Mouse (Mus musculus) CD4-positive, CD25-positive, alpha-beta regulatory T cell, adult 2 months (primary cell): ENCODE data around the gene Drg1.
"Not testable (repeated sequence)": the region's sequence is repeated elsewhere in the genome, so short reads cannot be mapped to it uniquely, and the experiment has no call there.

Experiments used
- DNase-seq: peaks from one replicate; pipeline ENCODE4 v3.0.0-alpha.2; 2012; ENCODE audit warnings: low read depth, low spot score

Gene Drg1

DNA sequence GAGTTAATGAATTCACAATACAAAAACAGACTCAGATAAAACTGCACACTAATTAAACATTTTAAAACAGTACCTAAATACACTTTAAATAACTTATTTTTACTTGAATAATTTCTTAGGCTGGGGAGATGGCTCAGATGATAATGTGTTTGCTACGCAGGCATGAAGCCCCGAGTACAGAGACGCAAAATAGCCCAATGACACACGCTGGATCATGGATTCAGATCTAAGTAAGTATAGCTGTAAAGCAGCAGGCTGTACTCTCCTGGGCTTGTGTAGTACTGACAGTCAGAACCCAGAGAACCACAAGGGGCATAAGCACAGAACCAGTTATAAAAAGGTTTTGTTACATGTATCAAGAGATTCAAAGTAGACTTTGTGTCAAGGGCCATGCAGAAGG, 99.1 kb downstream of the Drg1 start:
- DNase-seq, result not testable (repeated sequence)

DNA sequence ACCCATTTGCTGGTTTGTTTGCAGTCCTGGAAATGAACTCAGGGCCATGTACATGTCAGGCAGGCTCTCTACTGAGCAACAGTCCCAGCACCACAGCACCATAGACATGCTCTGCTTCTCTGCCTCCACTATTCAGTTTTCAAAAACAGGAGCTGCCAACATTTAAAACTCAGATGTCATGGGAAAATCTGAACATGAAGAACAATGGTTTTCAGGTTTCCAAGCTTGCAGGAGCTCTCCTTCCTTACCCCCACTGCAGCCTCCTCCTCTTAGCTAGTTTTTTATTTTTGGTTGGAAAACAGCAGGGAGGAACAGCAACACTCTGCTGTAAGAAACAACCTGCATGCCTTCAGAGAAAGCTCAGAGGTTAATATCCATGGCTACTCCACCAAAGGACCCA, 99.9 kb downstream of the Drg1 start:
- DNase-seq, result not testable (repeated sequence)

DNA sequence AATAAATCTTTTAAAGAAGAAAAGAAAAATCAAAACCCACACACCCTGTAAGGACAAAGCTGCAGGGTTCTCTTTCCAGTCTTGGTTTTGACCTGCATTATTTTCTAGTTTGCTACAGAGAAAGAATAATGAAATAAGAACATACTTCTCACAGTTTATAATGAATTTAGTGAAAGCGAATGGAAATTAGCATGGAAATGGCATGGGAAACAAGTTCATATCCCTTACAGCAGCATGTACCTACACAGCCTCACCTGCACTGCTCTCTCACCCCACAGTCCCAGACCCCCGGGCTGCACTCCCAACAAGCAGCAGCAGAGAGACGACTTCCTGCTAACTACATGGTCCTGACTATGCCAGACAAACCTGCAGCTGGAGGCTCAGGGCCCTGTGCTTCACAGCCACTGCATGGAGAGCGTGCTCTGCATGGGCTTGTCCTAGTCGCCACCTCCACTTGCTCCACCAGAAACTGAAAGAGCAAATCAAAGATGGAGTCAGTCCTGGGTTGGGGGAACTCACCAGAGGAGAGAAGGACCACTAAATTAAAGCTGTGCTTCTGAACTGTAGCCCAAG, 100.9 kb downstream of the Drg1 start:
- peak; percentile 35 for DNase-seq

DNA sequence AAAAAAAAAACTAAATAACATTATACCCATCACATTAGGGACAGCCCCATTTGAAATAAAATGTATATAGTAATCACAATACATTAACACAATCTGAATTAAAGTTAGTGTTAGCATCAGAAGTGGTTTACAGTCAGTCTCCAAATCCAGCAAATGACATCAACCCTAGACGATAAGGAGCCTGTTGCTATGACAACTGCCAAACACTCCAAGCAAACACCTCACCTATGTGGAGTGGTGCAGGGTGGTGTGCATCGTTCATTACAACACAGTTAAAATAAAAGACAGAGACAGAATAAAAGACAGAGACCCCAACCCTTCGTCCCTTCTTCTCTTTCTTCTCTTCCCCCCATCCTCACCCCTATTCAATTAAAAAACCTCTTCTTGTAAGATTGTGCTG, 102.6 kb downstream of the Drg1 start:
- DNase-seq, result peak; percentile 30

DNA sequence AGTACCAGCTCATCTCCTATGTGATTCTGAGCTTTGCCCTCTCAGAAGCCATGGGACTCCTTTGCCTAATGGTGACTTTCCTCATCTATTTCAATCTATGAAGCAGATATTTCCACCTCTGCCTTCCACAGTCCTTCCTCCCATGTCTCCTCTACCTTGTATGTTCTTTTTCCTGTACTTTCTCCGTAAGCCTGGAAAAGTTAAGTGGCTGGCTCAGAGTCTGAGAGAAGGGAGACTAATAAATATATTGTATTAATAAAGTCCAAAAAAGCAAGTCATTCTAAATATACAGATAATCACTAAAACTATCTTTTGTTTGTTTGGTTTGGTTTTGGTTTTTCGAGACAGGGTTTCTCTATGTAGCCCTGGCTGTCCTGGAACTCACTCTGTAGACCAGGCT, 103.1 kb downstream of the Drg1 start:
- peak; percentile 24 for DNase-seq

DNA sequence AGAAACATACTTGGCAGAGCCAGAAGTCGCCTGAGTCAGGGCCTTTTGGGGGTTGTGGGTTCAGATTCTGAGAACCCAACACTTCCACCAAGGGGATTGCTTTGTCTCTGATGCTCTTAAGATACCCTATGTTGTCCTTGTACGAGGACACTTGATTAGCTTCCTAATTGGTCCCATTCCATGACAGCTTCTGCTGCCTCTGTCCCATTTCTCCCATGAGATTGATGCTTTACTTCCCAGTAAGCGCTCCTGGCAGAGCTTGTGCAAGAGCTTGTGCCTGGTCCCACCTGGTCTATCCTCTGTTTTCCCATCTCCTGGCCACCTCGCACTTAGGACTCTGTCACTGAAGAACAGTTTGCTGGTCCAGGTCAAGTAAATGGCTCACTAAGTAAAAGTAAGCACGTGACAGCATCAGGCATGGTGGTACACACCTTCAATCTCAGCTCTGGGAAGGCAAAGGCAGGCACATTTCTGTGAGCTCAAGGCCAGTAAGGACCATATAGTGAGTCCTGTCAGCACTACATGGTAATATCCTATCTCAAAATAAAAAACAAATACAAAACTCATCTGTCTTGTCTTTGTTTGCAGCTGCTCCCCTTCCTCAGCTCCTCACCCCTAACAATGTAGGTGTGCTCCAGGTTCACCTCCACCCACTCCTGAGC, 103.8 kb downstream of the Drg1 start:
- DNase-seq, result peak; percentile 33

DNA sequence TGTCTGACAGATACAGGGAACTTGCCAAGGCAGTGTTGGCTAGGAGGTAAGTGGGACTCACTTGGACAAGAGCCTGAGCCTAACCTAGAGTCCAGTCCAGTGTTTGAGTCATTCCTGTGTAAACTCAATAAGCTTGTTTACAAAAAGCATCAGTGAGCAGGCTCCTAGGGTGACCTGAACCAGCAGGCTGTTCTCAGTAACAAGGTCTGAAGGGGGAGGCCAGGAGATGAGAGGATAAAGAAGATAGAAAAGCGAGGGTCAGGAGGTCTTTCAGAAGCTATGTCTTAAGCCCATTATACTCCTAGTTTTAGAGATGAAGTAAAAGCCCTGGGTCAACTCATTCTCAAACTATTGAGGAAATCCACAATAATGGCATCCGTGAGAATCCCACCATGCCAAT, 104.8 kb downstream of the Drg1 start:
- DNase-seq, result peak; percentile 28

DNA sequence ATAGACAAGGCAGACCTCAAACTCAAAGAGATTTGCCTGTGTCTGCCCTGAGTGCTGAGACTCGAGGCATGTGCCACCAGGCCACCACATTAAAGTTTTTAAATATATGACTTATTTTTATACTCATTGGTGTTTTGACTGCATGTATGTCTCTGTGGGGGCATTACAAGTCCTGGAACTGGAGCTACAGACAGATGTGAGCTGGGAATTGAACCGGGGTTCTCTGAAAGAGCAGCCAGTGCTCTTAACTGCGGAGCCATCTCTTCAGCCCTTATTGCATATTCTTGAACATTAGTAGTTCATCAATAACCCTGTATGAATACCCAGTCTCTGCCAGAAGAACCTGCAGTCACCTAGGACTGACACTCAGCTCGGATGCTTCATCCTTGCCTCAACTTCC, 107.4 kb downstream of the Drg1 start:
- DNase-seq, result not testable (repeated sequence)

DNA sequence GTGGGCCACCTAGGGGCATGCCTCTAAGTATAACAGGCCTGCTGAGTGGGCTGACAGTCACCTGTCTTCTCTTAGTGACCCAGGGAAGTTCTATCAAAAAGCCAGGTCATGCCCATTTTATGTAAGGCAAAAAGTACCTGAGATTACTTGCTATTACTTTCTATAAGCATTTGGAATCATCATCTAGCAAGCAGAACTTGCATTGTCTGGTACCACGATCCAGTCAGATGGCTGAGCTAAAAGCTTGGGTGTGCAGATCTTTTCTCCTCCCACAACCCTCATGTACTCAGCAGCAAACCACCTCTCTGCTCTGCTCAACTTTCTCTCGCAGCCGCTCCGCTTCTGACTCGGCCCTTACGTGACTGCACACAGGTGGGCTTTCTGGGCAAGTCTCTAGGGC, 108.2 kb downstream of the Drg1 start:
- DNase-seq, result peak; percentile 35

DNA sequence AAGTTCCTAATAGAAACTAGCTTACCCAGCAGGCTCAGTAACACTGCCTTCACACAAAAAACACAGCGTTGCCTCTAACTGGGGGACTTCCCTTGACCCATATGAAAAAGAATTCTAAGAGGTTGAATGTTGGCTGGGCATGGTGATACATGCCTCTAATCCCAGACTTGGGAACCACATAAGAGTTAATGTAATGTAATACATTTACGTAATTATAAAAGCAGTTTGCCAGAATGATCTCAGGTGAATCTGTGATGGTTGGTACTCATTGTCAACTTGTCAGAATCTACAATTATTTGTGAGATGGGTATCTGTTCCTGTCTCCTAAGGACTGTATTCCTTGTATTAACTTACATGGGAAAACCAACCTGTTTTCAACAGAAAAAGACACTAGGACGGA, 109.2 kb downstream of the Drg1 start:
- DNase-seq, result not testable (repeated sequence)

DNA sequence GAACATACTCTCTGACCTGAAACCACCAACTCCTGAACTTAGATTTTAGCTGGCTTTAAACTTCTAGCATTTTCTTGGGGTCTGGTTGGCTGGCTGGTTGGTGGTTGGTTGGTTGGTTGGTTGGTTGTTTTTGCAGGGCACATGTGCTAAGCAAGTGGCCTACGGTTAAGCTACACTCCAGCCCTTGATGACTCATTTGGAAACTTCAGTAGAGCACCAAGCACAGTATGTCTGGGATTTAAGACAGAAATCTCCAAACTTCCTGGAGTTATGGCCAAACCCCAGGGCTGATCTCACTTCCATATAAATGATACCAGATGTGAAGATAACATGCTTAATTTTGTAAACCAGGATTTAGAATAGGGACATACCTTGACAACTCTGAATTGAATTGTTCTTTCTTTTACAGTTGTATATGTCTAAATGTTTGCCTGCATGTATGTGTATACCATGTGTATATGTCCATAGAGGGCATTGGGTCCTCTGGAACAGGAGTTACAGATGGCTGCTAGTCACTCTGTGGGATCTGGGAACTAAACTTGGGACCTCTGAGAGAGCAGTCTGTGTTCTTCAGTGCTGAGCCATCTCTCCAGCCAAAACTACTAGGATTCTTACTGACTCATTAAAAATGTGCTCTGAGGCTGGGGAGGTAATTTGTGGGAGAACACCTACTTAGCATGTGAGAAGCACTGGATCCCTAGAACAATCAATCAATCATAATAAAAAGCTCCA, 112.4 kb downstream of the Drg1 start:
- DNase-seq, result peak; percentile 36

DNA sequence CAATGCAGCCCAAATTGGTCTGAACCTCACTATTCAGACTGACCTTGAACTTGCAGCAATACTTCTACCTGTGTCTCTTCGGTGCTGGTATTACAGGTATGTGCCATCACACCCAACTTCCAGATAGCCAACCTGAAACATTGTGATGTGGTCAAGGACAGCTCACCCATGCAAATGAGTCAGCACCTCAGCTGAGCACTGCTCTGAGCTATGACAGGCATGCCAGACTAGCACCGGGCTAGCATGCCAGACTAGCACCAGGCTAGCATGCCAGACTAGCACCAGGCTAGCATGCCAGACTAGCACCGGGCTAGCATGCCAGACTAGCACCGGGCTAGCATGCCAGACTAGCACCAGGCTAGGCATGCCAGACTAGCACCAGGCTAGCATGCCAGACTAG, 114.9 kb downstream of the Drg1 start:
- DNase-seq, result peak; percentile 20

DNA sequence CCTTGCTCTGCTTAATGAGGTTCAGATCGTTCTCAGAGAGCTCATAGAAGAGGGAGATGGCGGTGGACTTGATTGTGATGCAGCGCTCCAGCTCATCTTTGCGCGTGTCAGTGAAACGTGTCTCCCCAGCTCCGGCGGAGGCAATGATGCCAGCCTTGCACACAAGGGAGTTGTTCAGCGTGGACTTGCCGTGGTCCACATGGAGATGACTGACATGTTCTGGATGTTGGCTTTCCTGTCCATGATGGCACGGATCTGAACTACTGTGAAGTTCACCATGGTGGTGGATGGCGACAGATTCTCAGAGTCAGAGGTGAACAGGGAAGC, 115.6 kb downstream of the Drg1 start:
- DNase-seq, result not testable (repeated sequence)

DNA sequence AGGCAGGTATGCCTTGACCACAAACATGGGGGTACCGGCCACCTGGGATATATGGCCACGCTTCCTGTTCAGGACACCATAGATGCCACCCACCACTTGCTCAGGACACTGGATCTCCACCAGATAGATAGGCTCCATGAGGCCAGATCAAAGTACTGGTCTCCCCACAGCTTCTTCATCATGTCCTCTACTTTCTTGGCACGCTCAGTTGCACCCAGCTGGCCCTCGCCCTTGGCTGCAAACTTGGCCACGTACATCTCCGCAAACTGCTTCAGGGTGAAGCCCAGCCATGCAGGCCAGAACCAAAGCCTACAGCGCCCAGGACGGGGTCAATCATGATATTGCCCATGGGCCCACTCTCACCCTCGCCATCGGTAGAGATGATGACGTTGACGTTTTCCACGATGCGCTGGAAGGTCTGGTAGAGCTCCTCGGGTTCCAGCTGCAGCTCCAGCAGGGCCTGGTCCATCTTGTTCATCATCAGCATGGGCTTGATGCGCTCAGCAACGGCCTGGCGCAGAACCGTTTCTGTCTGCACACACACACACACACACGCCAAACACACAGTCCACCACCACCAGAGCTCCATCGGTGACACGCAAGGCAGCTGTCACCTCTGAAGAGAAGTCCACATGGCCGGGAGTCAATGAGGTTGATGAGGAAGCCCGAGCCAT, 116.1 kb downstream of the Drg1 start:
- peak; percentile 22 for DNase-seq

DNA sequence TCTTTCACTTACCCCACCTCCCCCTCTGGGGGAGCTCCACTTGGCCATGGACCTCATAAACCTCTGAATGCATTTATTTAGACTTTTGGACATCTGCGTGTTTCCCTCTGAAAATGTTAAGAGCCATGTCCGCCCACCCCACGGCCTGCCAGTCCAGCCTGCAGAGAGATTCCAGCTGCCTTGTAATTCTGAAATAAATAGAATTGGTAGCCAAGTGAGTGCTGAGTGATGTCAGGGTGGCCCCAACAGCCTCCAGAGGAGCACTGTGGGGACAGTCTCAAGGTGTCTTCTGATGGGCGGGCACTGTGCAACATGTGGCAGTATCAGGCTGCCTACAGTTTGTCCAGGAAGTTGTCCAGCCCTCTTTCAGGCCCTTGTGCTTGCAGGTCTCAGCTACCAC, 116.7 kb downstream of the Drg1 start:
- DNase-seq, result not testable (repeated sequence)

DNA sequence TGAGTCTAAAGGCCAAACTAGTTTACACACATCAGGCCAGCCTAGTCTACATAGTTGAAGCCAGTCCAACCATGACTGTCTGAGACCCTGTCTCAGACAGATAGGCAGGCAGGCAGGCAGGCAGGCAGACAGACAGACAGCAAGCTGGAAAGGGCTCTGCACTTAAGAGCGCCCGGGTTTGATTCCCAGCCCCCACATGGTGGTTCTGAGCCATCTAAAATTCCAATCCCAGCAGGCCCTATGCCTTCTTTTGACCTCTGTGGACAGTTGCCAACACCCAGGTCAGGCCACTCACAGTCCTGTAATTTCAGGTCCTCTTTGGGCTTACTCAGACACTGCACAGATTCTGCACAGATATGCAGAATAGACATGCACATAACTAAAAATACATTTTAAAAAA, 119.4 kb downstream of the Drg1 start:
- DNase-seq, result not testable (repeated sequence)

DNA sequence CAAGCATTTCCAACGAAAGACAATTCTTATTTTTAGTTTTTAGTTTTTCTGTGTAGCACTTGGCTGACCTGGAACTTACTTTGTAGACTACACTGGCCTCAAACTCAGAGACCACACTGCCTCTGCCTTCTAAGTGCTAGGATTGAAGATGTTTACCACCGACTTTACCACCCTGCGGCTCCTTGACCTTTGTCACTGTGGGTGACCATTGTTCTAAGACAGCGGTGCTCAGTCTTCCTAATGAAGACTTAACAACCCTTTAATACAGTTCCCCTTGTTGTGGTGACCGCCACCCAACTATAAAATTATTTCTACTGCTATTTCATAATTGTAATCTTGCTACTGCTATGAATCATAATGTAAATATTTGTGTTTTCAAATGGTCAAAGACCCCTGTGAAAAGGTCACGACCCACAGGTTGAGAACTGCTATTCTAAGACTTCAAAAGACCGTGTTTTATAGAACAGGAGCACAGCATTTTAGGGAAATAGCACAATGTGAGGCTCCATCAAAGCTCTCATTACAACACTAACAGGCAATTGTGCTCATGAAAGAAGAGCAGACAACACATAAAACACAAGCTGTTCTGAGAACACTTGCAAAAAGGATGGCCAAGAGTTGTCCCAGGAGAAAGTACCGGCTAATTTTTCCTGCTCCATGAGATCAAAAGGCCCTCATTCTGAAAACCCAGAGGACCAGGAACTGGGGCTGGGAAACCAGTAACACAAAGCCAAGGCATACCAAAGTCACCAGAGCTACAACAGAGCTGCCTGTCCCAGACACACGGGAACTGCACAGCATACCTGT, 120.7 kb downstream of the Drg1 start:
- peak; percentile 22 for DNase-seq

DNA sequence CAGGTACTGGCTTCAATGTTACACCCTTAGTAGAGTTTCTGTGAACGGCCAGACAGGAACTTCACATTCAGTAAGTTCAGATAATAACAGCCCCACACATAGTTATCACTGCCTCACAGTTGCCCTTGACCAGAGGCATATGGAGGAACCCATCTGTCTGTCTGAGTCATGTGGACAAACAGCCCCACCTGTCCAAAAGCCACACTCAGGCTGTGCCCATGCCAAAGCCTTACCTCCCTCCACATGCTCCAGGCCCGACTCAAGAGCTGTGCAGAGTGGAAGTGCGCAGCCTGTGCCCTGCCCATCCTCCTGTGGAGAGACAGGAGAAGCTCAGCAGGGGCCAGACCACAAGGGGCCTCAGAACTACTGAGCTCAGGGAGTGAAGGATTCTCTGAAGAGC, 122.2 kb downstream of the Drg1 start:
- DNase-seq, result not testable (repeated sequence)

DNA sequence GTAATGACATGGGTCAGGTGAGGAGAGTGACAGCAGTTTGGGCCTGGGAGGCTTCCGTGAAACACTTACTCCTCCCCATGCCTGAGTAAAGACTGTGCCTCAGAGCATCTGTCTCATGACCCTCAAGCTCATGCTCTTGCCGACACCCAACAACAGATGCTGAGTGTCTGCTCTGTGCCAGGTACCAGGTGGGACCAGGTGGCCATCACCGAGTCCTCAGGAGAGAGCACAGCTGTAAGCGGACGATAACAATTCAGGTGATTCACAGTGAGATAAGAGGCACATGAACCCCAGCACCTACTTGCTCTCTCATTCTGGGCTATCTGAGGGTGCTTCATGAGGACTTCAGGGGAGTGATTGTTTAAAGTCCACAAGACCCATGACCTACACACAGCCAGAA, 123.8 kb downstream of the Drg1 start:
- not testable (repeated sequence) for DNase-seq

DNA sequence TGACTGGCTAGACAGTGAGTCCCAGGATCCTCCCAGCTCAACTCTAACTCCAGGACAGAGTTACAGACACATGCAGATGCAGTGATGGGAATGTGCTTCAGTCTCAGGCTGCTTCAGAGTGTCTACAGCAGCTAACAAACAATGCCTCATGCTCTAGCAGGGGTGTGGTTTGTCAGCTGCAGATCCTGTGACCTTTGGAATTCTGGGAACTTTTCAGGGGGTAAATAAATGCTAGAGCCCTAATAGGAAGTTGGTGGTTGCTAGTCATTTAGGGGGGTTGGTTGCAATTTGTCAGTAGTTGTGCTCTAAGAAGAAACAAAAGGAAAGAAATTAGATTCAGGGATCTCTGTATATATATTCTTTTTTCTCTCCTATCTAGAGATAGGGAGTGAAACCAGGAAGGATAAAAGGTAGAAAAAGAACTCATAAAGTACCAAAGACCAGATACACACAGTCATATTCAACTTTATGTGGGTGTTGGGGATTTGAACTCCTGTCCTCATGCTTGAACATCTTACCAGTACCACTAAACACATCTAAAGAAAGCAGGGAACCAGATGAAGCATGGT, 125.2 kb downstream of the Drg1 start:
- not testable (repeated sequence) for DNase-seq

DNA sequence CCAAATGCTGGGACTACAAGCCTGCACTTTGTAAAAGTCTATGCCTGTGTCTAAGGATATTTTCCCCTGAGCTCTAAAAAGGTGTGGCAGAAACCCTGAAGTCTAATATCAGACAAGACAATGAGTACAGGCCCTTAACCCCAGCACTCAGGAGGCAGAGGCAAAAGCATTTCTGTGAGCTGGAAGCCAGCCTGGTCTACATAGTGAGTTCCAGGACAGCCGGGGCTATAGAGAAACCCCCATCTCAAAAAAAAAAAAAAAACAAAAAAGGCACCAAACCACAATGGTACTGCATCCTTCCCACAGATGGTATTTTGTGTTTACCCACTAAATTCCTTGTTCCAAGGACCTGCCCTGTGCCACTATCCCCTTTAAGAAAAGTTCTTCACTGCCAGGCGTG, 127.9 kb downstream of the Drg1 start:
- not testable (repeated sequence) for DNase-seq
